In the genomic region with DNA sequence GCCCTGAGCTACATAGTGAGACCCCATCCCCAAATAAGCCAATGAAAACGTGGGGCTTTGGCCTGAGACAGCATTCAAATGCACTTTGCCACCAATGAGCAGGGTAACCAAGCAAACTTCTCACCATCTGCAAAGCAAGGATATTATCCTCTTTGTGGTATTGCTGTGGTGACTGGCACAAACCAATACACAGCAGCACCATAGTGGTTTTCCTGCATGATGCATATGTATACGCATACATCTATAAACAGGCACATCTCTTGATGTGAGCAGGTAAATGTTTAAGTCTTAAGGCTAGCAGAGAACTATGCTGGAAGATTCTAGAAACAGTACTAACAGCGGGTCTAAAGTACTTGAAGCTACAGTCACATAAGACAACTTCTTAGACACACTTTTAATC, we compare ENCODE assay signal across 20 mouse cellular contexts. TPM values are rescaled to one million over a fixed set of nuclear protein-coding genes. Genes with fewer than 3 reads are reported as not detected.
A peak's percentile ranks its signal among the peaks of the same experiment; 100 is the strongest.
DNase-seq lines count a peak whose midpoint lies in the region; TF ChIP-seq lines count a peak whose summit lies in the region.
"Had no signal": no experiment of that assay in that cellular context is flagged by ENCODE, and none has a peak within 500 bp of the region (broad histone marks: within the 10 kb centered on the region; RNA-seq: fewer than 3 reads in every experiment).

No protein-coding gene starts in this region.

- intact Hi-C loops in left cerebral cortex, adult 2 months (cut with DNase I), result loop anchor here (1.0 kb wide), 1 partner anchor 13 kb away; no protein-coding TSS in a partner anchor

- H3K27ac ChIP-seq in left cerebral cortex, adult 2 months, result peak overlapping the region; percentile 78
- H3K27ac ChIP-seq: forebrain, embryonic 10.5 days; forebrain, embryonic 13.5 days; hindbrain, embryonic 10.5 days; hindbrain, embryonic 13.5 days had no signal

- no peak overlapping the region for H3K4me3 ChIP-seq in left cerebral cortex, adult 2 months
- H3K4me3 ChIP-seq: forebrain, embryonic 10.5 days; forebrain, embryonic 13.5 days; hindbrain, embryonic 10.5 days; hindbrain, embryonic 13.5 days had no signal

- no peak for TF ChIP-seq CTCF in left cerebral cortex, adult 2 months (IDR thresholded peaks at IDR 0.05)

- DNase-seq in left cerebral cortex, adult 2 months (ENCODE audit: extremely low spot score in 1 of 2, low spot score in 2 of 2), result no peak
- DNase-seq in left cerebral cortex, adult 8-10 months (ENCODE audit: low spot score in 2 of 2), result no peak
- peak; percentile 27 for DNase-seq in T-cell, adult 2 months (ENCODE audit: low spot score)
- DNase-seq in induced T-regulatory cell, adult 2 months (ENCODE audit: low read depth), result peak; percentile 67
- no peak for DNase-seq in kidney, postnatal 14 days
- no peak for DNase-seq in right cerebral cortex, postnatal 14 days
- DNase-seq: adrenal gland, adult 8-10 months; adrenal gland, postnatal 25 days; cerebellum, adult 11-12 months; cerebellum, adult 8-10 months; cerebellum, postnatal 10 days; cerebellum, postnatal 36 days; gastrocnemius, postnatal 10 days; gastrocnemius, postnatal 36 days; heart, postnatal 36 days had no signal

RNA-seq across cellular contexts. Expression of a gene that starts 22.5 kb away (rescaled TPM):
- under 1 TPM; 0.52 to 0.68 TPM for total RNA-seq in left cerebral cortex, adult 2 months (2021)
- total RNA-seq in left cerebral cortex, adult 8-10 months (2022), result under 1 TPM; 0.18 to 0.63 (median 0.35) TPM
- total RNA-seq: adrenal gland, postnatal 25 days; granulocyte monocyte progenitor cell, adult 5-6 weeks had no signal

RNA-seq across cellular contexts. Expression of a gene that starts 50.1 kb away (rescaled TPM):
- 1 to 10 TPM; 1.9 to 2.1 TPM for total RNA-seq in left cerebral cortex, adult 2 months (2021)
- 10 to 100 TPM in 1 of 4 experiments, 1 to 10 TPM in 3; 2.5 to 12.7 (median 5.4) TPM for total RNA-seq in left cerebral cortex, adult 8-10 months (2022)

Comparison
In these comparisons a context has a peak if more than half of its experiments do, and no peak if none do; other contexts are left out.
1. DNase-seq: peak in T-cell, adult 2 months (single experiment) and induced T-regulatory cell, adult 2 months (single experiment); none in left cerebral cortex, adult 2 months (0 of 2), left cerebral cortex, adult 8-10 months (0 of 2), kidney, postnatal 14 days (single experiment) and right cerebral cortex, postnatal 14 days (single experiment).